Comparison of ENCODE assay signal across 8 mouse cellular contexts in genomic region chr15:5186293-5186675, GRCm38 (mm10). TPM values are rescaled to one million over a fixed set of nuclear protein-coding genes. Genes with fewer than 3 reads are reported as not detected.
A peak's percentile ranks its signal among the peaks of the same experiment; 100 is the strongest.
DNase-seq lines count a peak whose midpoint lies in the region; ATAC-seq and TF ChIP-seq lines count a peak whose summit lies in the region.

No protein-coding gene starts in this region.

- H3K27ac ChIP-seq in lung, embryonic 16.5 days (ENCODE audit: low read length): no peak overlapping the region
- peak overlapping the region; percentile 80; the same call in 1 of the 2 replicates for H3K27ac ChIP-seq in embryonic facial prominence, embryonic 12.5 days
- H3K27ac ChIP-seq in intestine, postnatal 0 days (ENCODE audit: low read depth, low read length): peak overlapping the region; percentile 92
- H3K27ac ChIP-seq in olfactory bulb, adult 2 months (ENCODE audit: insufficient read depth, low read depth, low read length): peak overlapping the region; percentile 78; the same call in 1 of the 2 replicates

- DNase-seq in lung, postnatal 25 days (ENCODE audit: low spot score): no peak
- no peak for DNase-seq in gastrocnemius, adult 8-10 months (ENCODE audit: low spot score in 2 of 2)
- no peak for DNase-seq in left cerebral cortex, adult 8-10 months (ENCODE audit: low spot score in 2 of 2)
- DNase-seq in adrenal gland, adult 18-20 months (ENCODE audit: low spot score in 2 of 2): no peak

- no peak for TF ChIP-seq CTCF in intestine, postnatal 0 days (IDR thresholded peaks at IDR 0.05; ENCODE audit: low read depth)
- no peak for TF ChIP-seq CTCF in olfactory bulb, adult 2 months (IDR thresholded peaks at IDR 0.05; ENCODE audit: insufficient read depth, low read depth, low read length)

- H3K9me3 ChIP-seq in lung, embryonic 16.5 days (ENCODE audit: control insufficient read depth, low read length): no peaks in the 10 kb centered on the region
- no peaks in the 10 kb centered on the region for H3K9me3 ChIP-seq in embryonic facial prominence, embryonic 12.5 days
- H3K9me3 ChIP-seq in intestine, postnatal 0 days (ENCODE audit: control insufficient read depth): no peaks in the 10 kb centered on the region

- H3K4me3 ChIP-seq in lung, embryonic 16.5 days (ENCODE audit: low read length): peak overlapping the region; percentile 90
- peak overlapping the region; percentile 96 for H3K4me3 ChIP-seq in embryonic facial prominence, embryonic 12.5 days
- H3K4me3 ChIP-seq in intestine, postnatal 0 days (ENCODE audit: low read depth, low read length): peak overlapping the region; percentile 88
- peak overlapping the region; percentile 89 for H3K4me3 ChIP-seq in olfactory bulb, adult 2 months (ENCODE audit: insufficient read depth, low read depth, low read length)

- no peaks in the 10 kb centered on the region for H3K27me3 ChIP-seq in lung, embryonic 16.5 days (ENCODE audit: control insufficient read depth, insufficient read depth, low read depth, low read length)
- H3K27me3 ChIP-seq in embryonic facial prominence, embryonic 12.5 days: no peaks in the 10 kb centered on the region
- no peaks in the 10 kb centered on the region for H3K27me3 ChIP-seq in intestine, postnatal 0 days (replicated peaks; ENCODE audit: control insufficient read depth, insufficient read depth, low read length)

- peak overlapping the region; percentile 56 for H3K4me2 ChIP-seq in lung, embryonic 16.5 days (ENCODE audit: low read depth, low read length)
- H3K4me2 ChIP-seq in embryonic facial prominence, embryonic 12.5 days (replicated peaks): peak overlapping the region; percentile 72
- H3K4me2 ChIP-seq in intestine, postnatal 0 days (replicated peaks; ENCODE audit: low read depth): peak overlapping the region; percentile 85

- peak overlapping the region; percentile 89 for H3K9ac ChIP-seq in lung, embryonic 16.5 days (ENCODE audit: low read length)
- peak overlapping the region; percentile 82 for H3K9ac ChIP-seq in embryonic facial prominence, embryonic 12.5 days
- peak overlapping the region; percentile 87 for H3K9ac ChIP-seq in intestine, postnatal 0 days (ENCODE audit: low read depth, low read length)

- ATAC-seq in lung, embryonic 16.5 days (ENCODE audit: low read depth): no peak
- ATAC-seq in embryonic facial prominence, embryonic 12.5 days (ENCODE audit: insufficient number of reproducible peaks, insufficient read depth, low FRiP score, low TSS enrichment): no peak
- no peak for ATAC-seq in intestine, postnatal 0 days

- no peak for TF ChIP-seq POLR2A in olfactory bulb, adult 2 months (IDR thresholded peaks at IDR 0.05; ENCODE audit: insufficient read depth, low read depth, low read length)

- H3K36me3 ChIP-seq in lung, embryonic 16.5 days (ENCODE audit: control insufficient read depth, insufficient read depth, low read length): peaks cover 4% of the 10 kb centered on the region; the same call in 1 of the 2 replicates
- H3K36me3 ChIP-seq in embryonic facial prominence, embryonic 12.5 days: peaks cover 10% of the 10 kb centered on the region; the same call in 1 of the 2 replicates
- peaks cover 7% of the 10 kb centered on the region for H3K36me3 ChIP-seq in intestine, postnatal 0 days (ENCODE audit: control insufficient read depth, insufficient read depth)

- WGBS in lung, embryonic 16.5 days: 26% methylated on average over 10 of the region's 10 CpGs
- WGBS in embryonic facial prominence, embryonic 12.5 days: 34% methylated on average over 10 of the region's 10 CpGs
- WGBS in intestine, postnatal 0 days: 21% methylated on average over 10 of the region's 10 CpGs
- 3% methylated on average over 10 of the region's 10 CpGs for WGBS in olfactory bulb, adult 2 months

- peaks cover 13% of the 10 kb centered on the region for H3K4me1 ChIP-seq in lung, embryonic 16.5 days (replicated peaks; ENCODE audit: control insufficient read depth, insufficient read depth, low read length)
- H3K4me1 ChIP-seq in embryonic facial prominence, embryonic 12.5 days: peaks cover 13% of the 10 kb centered on the region
- H3K4me1 ChIP-seq in intestine, postnatal 0 days (replicated peaks; ENCODE audit: control insufficient read depth, insufficient read depth, low read length): peaks cover 8% of the 10 kb centered on the region; the same call in 1 of the 2 replicates
- H3K4me1 ChIP-seq in olfactory bulb, adult 2 months (ENCODE audit: control insufficient read depth, insufficient read depth, low read length): peaks cover 4% of the 10 kb centered on the region; the same call in 1 of the 2 replicates

RNA-seq across cellular contexts. Expression of gene Ttc33, which starts 1.0 kb away (rescaled TPM):
- 38.8 and 44.3 TPM in 2 replicates for polyA plus RNA-seq in lung, embryonic 16.5 days (2015; fragmentation: Nextera tagmentation; extraction: Ambion mirVana)
- 42.6 and 43.0 TPM in 2 replicates for polyA plus RNA-seq in embryonic facial prominence, embryonic 12.5 days (2016; fragmentation: Nextera tagmentation; extraction: Ambion mirVana)
- 26.0 and 28.8 TPM in 2 replicates for polyA plus RNA-seq in intestine, postnatal 0 days (2015; fragmentation: Nextera tagmentation; extraction: Ambion mirVana)
- not detected in 2 replicates for polyA plus RNA-seq in olfactory bulb, adult 2 months (2012; ENCODE audit: insufficient read depth, insufficient read length, low replicate concordance, missing spikeins)
- total RNA-seq in gastrocnemius, adult 8-10 months (2022): 10 to 100 TPM; 63.1 to 73.6 (median 71.3) TPM
- total RNA-seq in left cerebral cortex, adult 8-10 months (2022): 100 to 1,000 TPM in 1 of 4 experiments, 10 to 100 TPM in 3; 81.2 to 100 (median 86.1) TPM
- total RNA-seq in adrenal gland, adult 18-20 months (2021): 10 to 100 TPM; 37.4 to 51.1 TPM

RNA-seq across cellular contexts. Expression of gene Prkaa1, which starts 42.6 kb away (rescaled TPM):
- polyA plus RNA-seq in lung, embryonic 16.5 days (2015; fragmentation: Nextera tagmentation; extraction: Ambion mirVana): 19.8 and 21.0 TPM in 2 replicates
- polyA plus RNA-seq in embryonic facial prominence, embryonic 12.5 days (2016; fragmentation: Nextera tagmentation; extraction: Ambion mirVana): 17.2 and 17.8 TPM in 2 replicates
- polyA plus RNA-seq in intestine, postnatal 0 days (2015; fragmentation: Nextera tagmentation; extraction: Ambion mirVana): 16.6 and 17.8 TPM in 2 replicates
- polyA plus RNA-seq in olfactory bulb, adult 2 months (2012; ENCODE audit: insufficient read depth, insufficient read length, low replicate concordance, missing spikeins): not detected in 2 replicates
- 10 to 100 TPM in 1 of 4 experiments, 1 to 10 TPM in 3; 9.1 to 11.9 (median 9.6) TPM for total RNA-seq in gastrocnemius, adult 8-10 months (2022)
- 10 to 100 TPM; 23.2 to 24.7 (median 24.2) TPM for total RNA-seq in left cerebral cortex, adult 8-10 months (2022)
- 10 to 100 TPM; 31.8 to 36.3 TPM for total RNA-seq in adrenal gland, adult 18-20 months (2021)

RNA-seq across cellular contexts. Expression of gene Ptger4, which starts 57.7 kb away (rescaled TPM):
- polyA plus RNA-seq in lung, embryonic 16.5 days (2015; fragmentation: Nextera tagmentation; extraction: Ambion mirVana): 2.1 and 2.8 TPM in 2 replicates
- 3.7 and 4.0 TPM in 2 replicates for polyA plus RNA-seq in embryonic facial prominence, embryonic 12.5 days (2016; fragmentation: Nextera tagmentation; extraction: Ambion mirVana)
- 14.5 and 15.1 TPM in 2 replicates for polyA plus RNA-seq in intestine, postnatal 0 days (2015; fragmentation: Nextera tagmentation; extraction: Ambion mirVana)
- polyA plus RNA-seq in olfactory bulb, adult 2 months (2012; ENCODE audit: insufficient read depth, insufficient read length, low replicate concordance, missing spikeins): not detected in 2 replicates
- 1 to 10 TPM in 3 of 4 experiments, under 1 TPM in 1; 0.63 to 1.2 (median 1.1) TPM for total RNA-seq in gastrocnemius, adult 8-10 months (2022)
- 1 to 10 TPM in 2 of 4 experiments, under 1 TPM in 2; 0.72 to 1.1 (median 0.91) TPM for total RNA-seq in left cerebral cortex, adult 8-10 months (2022)
- 1 to 10 TPM; 1.1 to 1.3 TPM for total RNA-seq in adrenal gland, adult 18-20 months (2021)

Comparison
In these comparisons a context has a peak if more than half of its experiments do, and no peak if none do; other contexts are left out.
1. RNA of gene Ttc33, which starts 1.0 kb away (polyA plus RNA-seq): 38.8 to 44.3 TPM in lung, embryonic 16.5 days, 42.6 to 43.0 TPM in embryonic facial prominence, embryonic 12.5 days and 26.0 to 28.8 TPM in intestine, postnatal 0 days; not detected in olfactory bulb, adult 2 months; every median in the first group is over 10 times any median in the second.
2. RNA of gene Prkaa1, which starts 42.6 kb away (polyA plus RNA-seq): 19.8 to 21.0 TPM in lung, embryonic 16.5 days, 17.2 to 17.8 TPM in embryonic facial prominence, embryonic 12.5 days and 16.6 to 17.8 TPM in intestine, postnatal 0 days; not detected in olfactory bulb, adult 2 months; every median in the first group is over 10 times any median in the second.
3. Peak in every context shown above with its lines, with median percentiles within 50 percentile points of each other: H3K4me2 ChIP-seq, H3K4me3 ChIP-seq and H3K9ac ChIP-seq.